Mouse (Mus musculus): ENCODE results near the gene Pld1. TPM values are rescaled to one million over a fixed set of nuclear protein-coding genes. Genes with fewer than 3 reads are reported as not detected.

Gene Pld1
- polyA plus RNA-seq (2015; fragmentation: Nextera tagmentation; extraction: Ambion mirVana), result 2.1 and 2.2 TPM in 2 replicates

GRCm38 (mm10) chr3:27938381-27939323, at the start of gene Pld1:
Gene Pld1 (plus strand): TSS chr3:27938695.
- peaks cover 10% of the 10 kb centered on the region; the same call in 1 of the 2 replicates for H3K27me3 ChIP-seq
- under 1% methylated on average over 63 of the region's 68 CpGs for WGBS
- no peak within 1 kb of the TSS for H3K27ac ChIP-seq (replicated peaks)

DNA sequence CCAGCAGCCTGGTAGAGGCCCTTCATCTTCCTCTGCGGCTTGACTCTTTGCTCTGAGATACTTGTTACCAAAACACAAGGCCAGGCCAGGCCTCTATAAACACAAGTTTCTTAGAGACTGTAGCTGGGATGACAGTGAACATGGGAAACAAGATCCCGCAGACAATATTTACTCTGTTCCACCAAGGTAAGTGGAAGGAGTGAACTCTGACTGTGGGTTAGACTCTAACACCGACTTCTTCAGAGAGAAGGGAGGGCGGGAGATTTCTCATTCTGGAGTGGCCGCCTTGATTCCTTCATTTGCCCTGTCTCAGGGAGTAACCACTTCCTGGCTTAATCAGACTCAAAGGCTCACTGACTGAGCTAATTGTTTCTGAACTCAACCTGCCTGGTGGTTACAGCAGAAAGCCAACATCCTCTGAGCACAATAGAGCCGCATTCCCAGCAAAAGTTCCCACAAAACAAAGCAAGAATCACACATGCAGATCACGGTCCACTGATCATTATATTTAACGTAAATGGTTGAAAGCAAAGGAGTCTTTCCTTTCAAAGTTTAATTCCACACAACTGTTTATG, 42.1 kb upstream of the Pld1 start, which contains the start of gene Tmem212:
TSS of gene Tmem212 (minus strand) at position 51 of the 575 bp plus-strand sequence.
- Histone ChIP-seq H3K9me3 (no peaks in the 10 kb centered on the region), H3K9ac (replicated peaks) (no peak within 1 kb of the TSS), H3K36me3 (no peaks in the 10 kb centered on the region), H3K27ac (replicated peaks) (no peak within 1 kb of the TSS), H3K27me3 (no peaks in the 10 kb centered on the region), H3K4me3 (no peak within 1 kb of the TSS), H3K4me1 (no peaks in the 10 kb centered on the region), H3K4me2 (replicated peaks) (no peak within 1 kb of the TSS)
- 53% methylated on average over 8 of the region's 8 CpGs for WGBS
- no peak for ATAC-seq (replicated peaks)

More at GRCm38 (mm10) chr3:27938381-27939323, at the start of gene Pld1:
- ATAC-seq (replicated peaks), result peak; percentile 84
- Histone ChIP-seq H3K4me2 (replicated peaks) (peak within 1 kb of the TSS; percentile 100), H3K9me3 (no peaks in the 10 kb centered on the region), H3K36me3 (no peaks in the 10 kb centered on the region), H3K4me3 (peak within 1 kb of the TSS; percentile 47), H3K9ac (replicated peaks) (peak within 1 kb of the TSS; percentile 43), H3K4me1 (peaks cover 13% of the 10 kb centered on the region)

- ATAC-seq (replicated peaks), result no peak
- no peak overlapping the region for H3K4me3 ChIP-seq
- no peak overlapping the region for H3K4me2 ChIP-seq (replicated peaks)
- H3K36me3 ChIP-seq, result no peaks in the 10 kb centered on the region
- no peak overlapping the region for H3K9ac ChIP-seq (replicated peaks)
- no peak overlapping the region for H3K27ac ChIP-seq (replicated peaks)
- H3K27me3 ChIP-seq, result no peaks in the 10 kb centered on the region
- H3K4me1 ChIP-seq, result no peaks in the 10 kb centered on the region
- no peaks in the 10 kb centered on the region for H3K9me3 ChIP-seq
- 80% methylated on average over 10 of the region's 10 CpGs for WGBS
Measured at GRCm38 (mm10) chr3:27898178-27898577, 40.3 kb upstream of the Pld1 start.

DNA sequence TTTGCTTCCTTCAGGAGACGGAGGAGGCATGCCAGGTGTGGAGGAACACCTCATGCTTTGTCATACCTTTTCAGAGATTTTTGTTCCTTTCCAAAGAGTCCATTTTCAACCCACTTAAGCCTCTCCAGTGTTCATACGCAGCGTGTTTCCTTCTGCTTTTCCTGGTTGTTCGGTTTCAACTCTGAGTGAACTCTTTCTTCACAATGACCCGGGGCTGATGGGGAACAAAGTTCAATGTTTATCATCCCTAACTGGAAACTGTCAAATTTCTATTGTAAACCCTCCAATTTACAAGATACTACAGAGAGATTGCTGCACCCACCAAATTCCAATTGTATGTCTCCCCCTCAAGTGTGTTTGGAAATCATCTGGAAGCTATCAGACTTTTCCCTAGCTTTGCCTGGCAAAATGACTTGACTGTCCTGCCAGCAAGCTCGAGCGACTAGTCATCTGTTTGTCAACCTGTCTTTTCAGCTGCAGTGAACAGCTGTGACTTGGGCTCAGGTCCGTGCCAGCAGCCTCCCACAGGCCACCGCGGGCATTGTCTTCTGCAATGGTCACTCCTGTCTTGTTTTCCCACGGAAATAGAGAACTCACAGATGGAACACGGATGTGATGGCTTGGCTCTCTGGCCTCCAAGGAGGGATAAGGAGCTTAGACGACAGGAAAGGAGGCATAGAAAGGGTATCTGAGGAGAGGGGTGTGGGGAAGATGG, 39.3 kb upstream of the Pld1 start:
- H3K4me3 ChIP-seq, result no peak overlapping the region
- 81% methylated on average over 13 of the region's 13 CpGs for WGBS
- H3K4me2 ChIP-seq (replicated peaks), result no peak overlapping the region
- H3K9ac ChIP-seq (replicated peaks), result no peak overlapping the region
- no peaks in the 10 kb centered on the region for H3K4me1 ChIP-seq
- no peaks in the 10 kb centered on the region for H3K27me3 ChIP-seq
- H3K9me3 ChIP-seq, result no peaks in the 10 kb centered on the region
- H3K36me3 ChIP-seq, result no peaks in the 10 kb centered on the region
- no peak for ATAC-seq (replicated peaks)
- no peak overlapping the region for H3K27ac ChIP-seq (replicated peaks)

DNA sequence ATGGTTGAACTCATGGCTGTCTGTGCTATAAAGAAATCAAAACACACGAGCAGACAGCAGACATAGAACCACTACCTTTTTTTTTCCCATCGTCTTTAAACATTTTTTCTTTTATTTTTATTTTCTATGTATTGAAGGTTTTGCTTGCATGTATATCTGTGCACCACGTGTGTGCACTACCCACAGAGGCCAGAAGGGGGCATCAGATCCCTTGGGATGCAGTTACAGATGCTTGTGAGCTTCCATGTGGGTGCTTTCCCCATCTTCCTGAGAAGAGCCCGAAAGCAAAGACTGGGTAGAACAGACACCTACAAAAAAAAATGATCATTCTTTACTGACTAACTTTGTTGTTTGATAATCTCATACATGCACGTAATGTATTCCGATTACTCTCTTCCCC, 36.6 kb upstream of the Pld1 start:
- ATAC-seq (replicated peaks), result no peak
- H3K4me3 ChIP-seq, result no peak overlapping the region
- no peak overlapping the region for H3K4me2 ChIP-seq (replicated peaks)
- no peaks in the 10 kb centered on the region for H3K9me3 ChIP-seq
- H3K27ac ChIP-seq (replicated peaks), result no peak overlapping the region
- no peak overlapping the region for H3K9ac ChIP-seq (replicated peaks)
- no peaks in the 10 kb centered on the region for H3K36me3 ChIP-seq
- 89% methylated on average over 6 of the region's 6 CpGs for WGBS
- H3K27me3 ChIP-seq, result no peaks in the 10 kb centered on the region
- no peaks in the 10 kb centered on the region for H3K4me1 ChIP-seq

DNA sequence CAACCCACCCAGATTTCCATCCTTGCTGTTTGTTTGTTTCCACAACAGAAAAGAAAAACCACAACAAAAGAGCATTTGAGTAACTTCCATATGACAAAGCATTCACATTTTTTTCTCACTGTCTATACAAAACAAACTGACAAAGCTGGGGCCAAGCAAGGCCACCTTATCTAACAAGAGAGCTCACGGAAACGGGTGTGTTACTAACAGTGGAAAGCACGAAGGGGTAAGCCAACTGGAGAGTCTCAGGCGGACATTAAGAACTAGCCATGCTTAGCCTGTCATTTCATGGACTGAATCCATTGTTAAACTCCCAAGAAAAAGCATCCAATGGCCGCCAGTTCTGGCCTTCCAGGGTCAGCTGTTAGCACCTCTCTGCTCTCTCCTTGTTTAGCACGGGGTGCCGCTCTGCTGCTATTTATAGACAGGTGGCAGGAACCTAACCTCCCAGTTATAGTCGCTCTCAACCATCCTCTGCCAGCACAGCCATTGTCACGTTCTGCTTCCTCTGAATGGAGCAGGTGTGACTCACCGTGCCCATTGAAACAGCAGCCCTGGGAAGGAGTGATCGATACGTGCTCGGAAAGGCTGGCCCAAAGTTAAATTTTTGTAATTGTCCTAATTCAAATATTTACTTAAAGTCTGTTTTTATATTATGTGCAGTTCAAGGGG, 33.7 kb upstream of the Pld1 start:
- Histone ChIP-seq H3K4me3 (no peak overlapping the region), H3K4me2 (replicated peaks) (no peak overlapping the region), H3K27ac (replicated peaks) (no peak overlapping the region), H3K9ac (replicated peaks) (no peak overlapping the region), H3K27me3 (no peaks in the 10 kb centered on the region), H3K9me3 (no peaks in the 10 kb centered on the region), H3K4me1 (no peaks in the 10 kb centered on the region), H3K36me3 (no peaks in the 10 kb centered on the region)
- no peak for ATAC-seq (replicated peaks)
- WGBS, result 49% methylated on average over 13 of the region's 13 CpGs

- Histone ChIP-seq H3K4me1 (no peaks in the 10 kb centered on the region), H3K27ac (replicated peaks) (no peak overlapping the region), H3K9ac (replicated peaks) (no peak overlapping the region), H3K9me3 (no peaks in the 10 kb centered on the region), H3K27me3 (no peaks in the 10 kb centered on the region), H3K36me3 (no peaks in the 10 kb centered on the region), H3K4me3 (no peak overlapping the region), H3K4me2 (replicated peaks) (no peak overlapping the region)
- WGBS, result 75% methylated on average over 7 of the region's 7 CpGs
- ATAC-seq (replicated peaks), result no peak
Measured at GRCm38 (mm10) chr3:27906647-27907209, 31.8 kb upstream of the Pld1 start.

DNA sequence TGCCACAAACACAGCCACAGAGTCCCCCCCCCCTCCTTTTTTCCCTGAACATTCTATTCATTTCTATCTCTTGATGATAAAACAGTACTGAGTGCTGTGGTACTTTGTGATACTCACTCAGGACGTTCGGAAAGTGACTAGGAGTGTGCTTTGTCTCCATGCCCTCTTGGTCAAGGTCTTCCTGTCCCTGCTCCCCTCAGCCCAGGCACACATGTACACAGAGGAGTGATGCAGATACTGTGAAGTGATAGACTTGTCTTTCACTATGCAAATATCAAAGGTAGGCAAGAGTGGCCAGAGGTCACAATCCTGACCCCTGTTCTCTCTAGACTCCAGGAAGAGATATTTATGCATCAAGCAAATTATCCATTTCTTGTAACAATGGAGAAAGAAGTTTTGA, 31.2 kb upstream of the Pld1 start:
- ATAC-seq (replicated peaks), result no peak
- Histone ChIP-seq H3K9me3 (no peaks in the 10 kb centered on the region), H3K27me3 (no peaks in the 10 kb centered on the region), H3K4me3 (no peak overlapping the region), H3K9ac (replicated peaks) (no peak overlapping the region), H3K36me3 (no peaks in the 10 kb centered on the region), H3K4me2 (replicated peaks) (no peak overlapping the region), H3K4me1 (no peaks in the 10 kb centered on the region), H3K27ac (replicated peaks) (no peak overlapping the region)
- WGBS, result 80% methylated on average over 2 of the region's 2 CpGs

GRCm38 (mm10) chr3:27908316-27908715, 30.2 kb upstream of the Pld1 start:
- H3K4me2 ChIP-seq (replicated peaks), result no peak overlapping the region

DNA sequence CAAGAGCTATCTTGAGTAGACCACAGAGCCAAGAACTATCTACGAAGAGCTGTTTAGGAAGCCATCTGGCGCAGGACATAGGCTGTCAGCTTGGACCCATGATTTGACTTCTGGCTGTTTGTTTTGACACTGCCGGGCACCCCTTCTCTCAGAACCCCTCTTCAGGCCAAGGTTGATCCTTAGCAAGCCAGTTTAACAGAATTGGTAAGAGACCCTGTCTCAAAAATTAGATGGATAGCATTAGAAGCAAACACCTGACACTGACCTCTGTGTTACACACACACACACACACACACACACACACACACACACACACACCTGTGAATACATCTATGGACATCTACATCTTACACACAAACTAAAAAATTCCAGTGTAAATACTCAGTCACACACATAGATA, 29.5 kb upstream of the Pld1 start:
- Histone ChIP-seq H3K4me1 (no peaks in the 10 kb centered on the region), H3K27ac (replicated peaks) (no peak overlapping the region), H3K9ac (replicated peaks) (no peak overlapping the region), H3K4me3 (no peak overlapping the region), H3K27me3 (no peaks in the 10 kb centered on the region), H3K4me2 (replicated peaks) (no peak overlapping the region), H3K9me3 (no peaks in the 10 kb centered on the region), H3K36me3 (no peaks in the 10 kb centered on the region)
- WGBS, result 96% methylated on average over 3 of the region's 3 CpGs
- ATAC-seq (replicated peaks), result no peak

More at GRCm38 (mm10) chr3:27908316-27908715, 30.2 kb upstream of the Pld1 start:
- H3K27ac ChIP-seq (replicated peaks), result no peak overlapping the region
- no peaks in the 10 kb centered on the region for H3K4me1 ChIP-seq
- ATAC-seq (replicated peaks), result no peak
- no peaks in the 10 kb centered on the region for H3K27me3 ChIP-seq
- no peak overlapping the region for H3K4me3 ChIP-seq
- H3K9ac ChIP-seq (replicated peaks), result no peak overlapping the region
- H3K36me3 ChIP-seq, result no peaks in the 10 kb centered on the region
- WGBS, result 79% methylated on average over 2 of the region's 2 CpGs
- H3K9me3 ChIP-seq, result no peaks in the 10 kb centered on the region

DNA sequence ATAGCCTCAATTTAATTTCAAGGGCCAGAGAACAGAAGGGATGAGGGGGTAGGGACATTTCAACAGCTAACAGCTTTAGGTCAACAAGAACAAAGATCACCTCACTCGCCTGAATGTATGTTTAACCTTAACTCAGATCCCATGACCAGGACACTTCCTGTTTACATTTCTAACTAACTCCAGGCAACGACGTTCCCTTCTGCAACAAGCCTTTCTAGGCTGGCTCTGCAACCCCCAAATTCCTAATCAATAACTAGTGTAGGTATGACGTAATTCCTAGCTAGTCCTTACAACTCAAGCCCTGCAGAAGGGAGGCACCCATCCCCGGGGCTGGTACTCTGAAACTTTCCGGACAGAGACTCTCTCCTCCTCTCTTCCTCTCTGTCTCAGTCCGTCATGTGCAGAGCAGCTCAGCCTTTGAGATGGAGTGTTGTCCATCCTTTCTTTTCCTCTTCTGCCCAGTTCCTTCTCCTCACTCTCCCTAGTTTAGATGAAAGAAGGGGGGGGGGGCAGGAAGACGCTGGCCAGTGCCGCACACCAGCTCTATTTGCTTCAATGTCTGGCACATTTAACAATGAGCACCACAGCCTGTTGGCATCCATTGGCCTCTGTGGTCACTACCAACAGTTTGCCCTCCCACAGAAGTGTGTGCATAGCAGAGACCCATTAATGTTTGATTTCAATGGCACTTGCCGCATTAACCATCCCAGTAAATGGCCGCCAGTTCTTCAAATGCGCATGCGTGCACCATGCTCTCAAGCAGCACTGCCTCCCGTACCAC, 19.6 kb upstream of the Pld1 start:
- Histone ChIP-seq H3K36me3 (no peaks in the 10 kb centered on the region), H3K4me1 (no peaks in the 10 kb centered on the region), H3K4me3 (no peak overlapping the region), H3K27ac (replicated peaks) (no peak overlapping the region), H3K27me3 (no peaks in the 10 kb centered on the region), H3K9ac (replicated peaks) (no peak overlapping the region), H3K4me2 (replicated peaks) (no peak overlapping the region), H3K9me3 (no peaks in the 10 kb centered on the region)
- 93% methylated on average over 14 of the region's 14 CpGs for WGBS
- ATAC-seq (replicated peaks), result no peak

Measured in forebrain, embryonic 15.5 days (tissue).